Mouse (Mus musculus) hindbrain, embryonic 16.5 days (tissue): ENCODE measurements around the gene Ndufa11. TPM values are rescaled to one million over a fixed set of nuclear protein-coding genes. Genes with fewer than 3 reads are reported as not detected.

Experiments
- ATAC-seq: fragments of 200-750 bp; cut with Nextera tagmentation; 2 replicates; pipeline ENCODE4 v1.8.0; 2017; ENCODE audit warnings: moderate TSS enrichment, moderate library complexity
- H3K27ac ChIP-seq: fragments of 300-500 bp; sonication (generic); 2 replicates; pipeline ENCODE4 v1.5.1; 2014; ENCODE audit warnings: low read depth, mild to moderate bottlenecking, control low read depth, low read length, moderate library complexity
- H3K27me3 ChIP-seq: fragments of 300-500 bp; sonication (generic); replicated peaks from 2 replicates; pipeline ENCODE4 v1.6.1; 2014; ENCODE audit warnings: low read length; ENCODE audit not compliant: control insufficient read depth, insufficient read depth
- H3K36me3 ChIP-seq: fragments of 300-500 bp; sonication (generic); 2 replicates; pipeline ENCODE4 v1.6.1; 2014; ENCODE audit warnings: mild to moderate bottlenecking, low read length, moderate library complexity, mixed read lengths; ENCODE audit not compliant: control insufficient read depth, insufficient read depth
- H3K4me1 ChIP-seq: fragments of 300-500 bp; sonication (generic); 2 replicates; pipeline ENCODE4 v1.6.1; 2014; ENCODE audit warnings: low read depth, low read length; ENCODE audit not compliant: control insufficient read depth, insufficient read depth
- H3K4me2 ChIP-seq: fragments of 300-500 bp; sonication (generic); 2 replicates; pipeline ENCODE4 v1.6.1; 2014; ENCODE audit warnings: mild to moderate bottlenecking, low read length, control low read depth, moderate library complexity
- H3K4me3 ChIP-seq: fragments of 300-500 bp; sonication (generic); 2 replicates; pipeline ENCODE4 v1.5.1; 2014; ENCODE audit warnings: mild to moderate bottlenecking, low read length, control low read depth, moderate library complexity
- H3K9ac ChIP-seq: fragments of 300-500 bp; sonication (generic); 2 replicates; pipeline ENCODE4 v1.6.1; 2014; ENCODE audit warnings: low read depth, mild to moderate bottlenecking, control low read depth, low read length, moderate library complexity
- H3K9me3 ChIP-seq: fragments of 300-500 bp; sonication (generic); 2 replicates; pipeline ENCODE4 v1.6.1; 2014; ENCODE audit warnings: mild to moderate bottlenecking, low read length, moderate library complexity; ENCODE audit not compliant: control insufficient read depth
- WGBS: fragments of 180-500 bp; shearing (Covaris S2); extraction: QIAGEN DNeasy Blood & Tissue Kit; methylation state at CpG from one replicate; pipeline ENCODE4 v1.1.7; 2014; 5-methylcytosine and 5-hydroxymethylcytosine counted together
- polyA plus RNA-seq: library from polyadenylated mRNA; unstranded; fragments of >200 nt; fragmentation: Nextera tagmentation; extraction: Ambion mirVana; gene quantifications from 2 replicates; pipeline ENCODE4 v1.2.1, GENCODE M21; 2015

The Ndufa11 gene
- polyA plus RNA-seq, 1 experiment from 2014 or later, result 621 TPM

- Histone ChIP-seq H3K9ac (peak overlapping the region; percentile 43; the same call in 1 of the 2 replicates), H3K4me1 (peaks cover 19% of the 10 kb centered on the region), H3K36me3 (peaks cover 12% of the 10 kb centered on the region), H3K27ac (peak overlapping the region; percentile 96), H3K4me3 (peak overlapping the region; percentile 54; the same call in 1 of the 2 replicates), H3K9me3 (no peaks in the 10 kb centered on the region), H3K27me3 (peaks cover 12% of the 10 kb centered on the region), H3K4me2 (peak overlapping the region; percentile 80)
- ATAC-seq, result no peak
- 43% methylated on average over 27 of the region's 27 CpGs for WGBS
Observed at GRCm38 (mm10) chr17:56762769-56763731, 45.5 kb downstream of the Ndufa11 start.

- WGBS, result 80% methylated on average over 8 of the region's 8 CpGs
- Histone ChIP-seq H3K27me3 (peaks cover 5% of the 10 kb centered on the region), H3K9me3 (no peaks in the 10 kb centered on the region), H3K4me3 (peak overlapping the region; percentile 83), H3K4me1 (peaks cover 19% of the 10 kb centered on the region), H3K9ac (no peak overlapping the region), H3K27ac (peak overlapping the region; percentile 50; the same call in 1 of the 2 replicates), H3K4me2 (peak overlapping the region; percentile 82), H3K36me3 (peaks cover 20% of the 10 kb centered on the region)
- no peak for ATAC-seq
Observed at GRCm38 (mm10) chr17:56763741-56764250, 46.2 kb downstream of the Ndufa11 start.

GRCm38 (mm10) chr17:56764474-56765354 lies 47.1 kb downstream of the Ndufa11 start, which contains the start of gene Dus3l:
TSS of gene Dus3l (plus strand) at chr17:56764757.
- H3K4me2 ChIP-seq, result peak within 1 kb of the TSS; percentile 82
- H3K9ac ChIP-seq, result peak within 1 kb of the TSS; percentile 89
- H3K4me1 ChIP-seq, result peaks cover 19% of the 10 kb centered on the region
- no peaks in the 10 kb centered on the region for H3K9me3 ChIP-seq
- peak within 1 kb of the TSS; percentile 83 for H3K4me3 ChIP-seq
- peak; percentile 84 for ATAC-seq
- peaks cover 29% of the 10 kb centered on the region for H3K36me3 ChIP-seq
- H3K27me3 ChIP-seq, result 0 out of 2 replicates have a peak, but pooled peaks cover 2% of the 10 kb centered on the region
- WGBS, result under 1% methylated on average over 54 of the region's 58 CpGs
- H3K27ac ChIP-seq, result peak within 1 kb of the TSS; percentile 98

GRCm38 (mm10) chr17:56765431-56765830 lies 47.9 kb downstream of the Ndufa11 start:
- WGBS, result 47% methylated on average over 12 of the region's 12 CpGs
- H3K4me2 ChIP-seq, result peak overlapping the region; percentile 82

GRCm38 (mm10) chr17:56766631-56767405 lies 49.3 kb downstream of the Ndufa11 start:
- no peak for ATAC-seq
- Histone ChIP-seq H3K9me3 (no peaks in the 10 kb centered on the region), H3K27me3 (no peaks in the 10 kb centered on the region), H3K4me1 (peaks cover 16% of the 10 kb centered on the region), H3K9ac (no peak overlapping the region), H3K4me2 (no peak overlapping the region), H3K27ac (no peak overlapping the region), H3K36me3 (peaks cover 35% of the 10 kb centered on the region), H3K4me3 (no peak overlapping the region)
- 93% methylated on average over 27 of the region's 27 CpGs for WGBS

More at GRCm38 (mm10) chr17:56765431-56765830, 47.9 kb downstream of the Ndufa11 start:
- Histone ChIP-seq H3K4me3 (peak overlapping the region; percentile 83), H3K27ac (peak overlapping the region; percentile 98), H3K9me3 (no peaks in the 10 kb centered on the region), H3K4me1 (peaks cover 19% of the 10 kb centered on the region), H3K27me3 (0 out of 2 replicates have a peak, but pooled peaks cover 2% of the 10 kb centered on the region), H3K36me3 (peaks cover 32% of the 10 kb centered on the region), H3K9ac (peak overlapping the region; percentile 89)
- peak; percentile 13 for ATAC-seq

- Histone ChIP-seq H3K9ac (no peak overlapping the region), H3K4me1 (peaks cover 11% of the 10 kb centered on the region), H3K27me3 (no peaks in the 10 kb centered on the region), H3K9me3 (no peaks in the 10 kb centered on the region), H3K36me3 (peaks cover 35% of the 10 kb centered on the region), H3K4me3 (no peak overlapping the region), H3K27ac (no peak overlapping the region), H3K4me2 (no peak overlapping the region)
- 94% methylated on average over 29 of the region's 29 CpGs for WGBS
- no peak for ATAC-seq
Observed at GRCm38 (mm10) chr17:56767531-56768135, 50.1 kb downstream of the Ndufa11 start.

GRCm38 (mm10) chr17:56768941-56769340 lies 51.4 kb downstream of the Ndufa11 start:
- Histone ChIP-seq H3K4me1 (peaks cover 6% of the 10 kb centered on the region), H3K9me3 (no peaks in the 10 kb centered on the region), H3K27me3 (no peaks in the 10 kb centered on the region), H3K9ac (no peak overlapping the region), H3K27ac (no peak overlapping the region), H3K4me3 (no peak overlapping the region), H3K36me3 (peaks cover 35% of the 10 kb centered on the region), H3K4me2 (no peak overlapping the region)
- 87% methylated on average over 11 of the region's 11 CpGs for WGBS
- no peak for ATAC-seq

- 91% methylated on average over 5 of the region's 5 CpGs for WGBS
- H3K4me3 ChIP-seq, result no peak within 1 kb of the TSS
- no peaks in the 10 kb centered on the region for H3K27me3 ChIP-seq
- ATAC-seq, result no peak
- H3K4me2 ChIP-seq, result no peak within 1 kb of the TSS
- peaks cover 35% of the 10 kb centered on the region for H3K36me3 ChIP-seq
- H3K9me3 ChIP-seq, result no peaks in the 10 kb centered on the region
- H3K27ac ChIP-seq, result no peak within 1 kb of the TSS
- H3K4me1 ChIP-seq, result peaks cover 6% of the 10 kb centered on the region
- no peak within 1 kb of the TSS for H3K9ac ChIP-seq
Observed at GRCm38 (mm10) chr17:56769950-56770349, 52.4 kb downstream of the Ndufa11 start, which contains the start of gene Prr22. TSS of gene Prr22 (plus strand) at chr17:56770250.
